Comparison of ENCODE assay signal across 15 mouse cellular contexts in genomic region chr8:105890870-105891269, GRCm38 (mm10). TPM values are rescaled to one million over a fixed set of nuclear protein-coding genes. Genes with fewer than 3 reads are reported as not detected.
DNase-seq lines count a peak whose midpoint lies in the region; TF ChIP-seq lines count a peak whose summit lies in the region.
"Had no signal": no experiment of that assay in that cellular context is flagged by ENCODE, and none has a peak within 500 bp of the region (broad histone marks: within the 10 kb centered on the region; RNA-seq: fewer than 3 reads in every experiment).

No protein-coding gene starts in this region.

- TF ChIP-seq CTCF in gastrocnemius, adult 2 months (IDR thresholded peaks at IDR 0.05) = no peak

- H3K9me3 ChIP-seq in heart, embryonic 10.5 days = no peaks in the 10 kb centered on the region
- H3K9me3 ChIP-seq: forebrain, embryonic 12.5 days; heart, embryonic 15.5 days; lung, embryonic 15.5 days had no signal

- H3K27ac ChIP-seq in heart, embryonic 10.5 days = no peak overlapping the region
- H3K27ac ChIP-seq in gastrocnemius, adult 2 months = peak overlapping the region; percentile 73
- H3K27ac ChIP-seq: forebrain, embryonic 12.5 days; heart, embryonic 15.5 days; hindbrain, postnatal 0 days; lung, embryonic 15.5 days had no signal

- peaks cover 78% of the 10 kb centered on the region for H3K36me3 ChIP-seq in heart, embryonic 10.5 days

- peaks cover 11% of the 10 kb centered on the region; the same call in 1 of the 2 replicates for H3K4me1 ChIP-seq in heart, embryonic 10.5 days

- WGBS in heart, embryonic 10.5 days = 93% methylated on average over 6 of the region's 6 CpGs

- peak; percentile 46 for DNase-seq in heart, adult 8-10 months (ENCODE audit: low spot score)
- DNase-seq in heart, embryonic 10.5 days (ENCODE audit: low spot score) = no peak
- peak; percentile 72 for DNase-seq in gastrocnemius, adult 2 months
- DNase-seq in heart, postnatal 10 days = peak; percentile 27 to 43
- peak; percentile 42 to 51 for DNase-seq in layer of hippocampus, postnatal 25 days (ENCODE audit: extremely low spot score in 1 of 2, low spot score in 1 of 2)
- DNase-seq in ovary, postnatal 10 days (ENCODE audit: low spot score) = no peak
- DNase-seq in spleen, adult 12 weeks (ENCODE audit: low spot score) = no peak
- DNase-seq: adrenal gland, adult 2 months; cerebellum, postnatal 36 days; kidney, postnatal 10 days had no signal

- no peaks in the 10 kb centered on the region for H3K27me3 ChIP-seq in heart, embryonic 10.5 days (ENCODE audit: insufficient read depth, poor library complexity, severe bottlenecking)
- H3K27me3 ChIP-seq: forebrain, embryonic 12.5 days; heart, embryonic 15.5 days; lung, embryonic 15.5 days had no signal

- intact Hi-C loops in gastrocnemius, adult 2 months (cut with DNase I) = loop anchor here (5.0 kb wide), 1 partner anchor 41 kb away; the partner anchor contains the start of gene Ctrl
- intact Hi-C loops in heart, postnatal 10 days (cut with DNase I) = no loop called here

- no peak overlapping the region for H3K4me3 ChIP-seq in heart, embryonic 10.5 days
- no peak overlapping the region for H3K4me3 ChIP-seq in gastrocnemius, adult 2 months
- H3K4me3 ChIP-seq: forebrain, embryonic 12.5 days; heart, embryonic 15.5 days; lung, embryonic 15.5 days; myocyte had no signal

RNA-seq across cellular contexts. Expression of gene Nrn1l, which starts 2.5 kb away (rescaled TPM):
- 1 to 10 TPM in 1 of 4 experiments, under 1 TPM in 3; 0.49 to 1.1 (median 0.85) TPM for total RNA-seq in heart, adult 8-10 months (2022)
- polyA plus RNA-seq in heart, embryonic 10.5 days (2016; fragmentation: Nextera tagmentation; extraction: Ambion mirVana) = 0.43 and 0.46 TPM in 2 replicates
- under 1 TPM in 1 of 2 experiments, not detected in 1; 0.95 TPM for total RNA-seq in gastrocnemius, adult 2 months (2021)
- total RNA-seq in heart, postnatal 10 days (2021) = not detected
- total RNA-seq in layer of hippocampus, postnatal 25 days (2021) = 1 to 10 TPM in 1 of 2 experiments, under 1 TPM in 1; 0.99 to 1.1 TPM
- polyA plus RNA-seq: forebrain, embryonic 12.5 days had no signal

RNA-seq across cellular contexts. Expression of gene Pskh1, which starts 9.4 kb away (rescaled TPM):
- total RNA-seq in heart, adult 8-10 months (2022) = 10 to 100 TPM; 15.6 to 19.2 (median 18.1) TPM
- 30.3 and 30.4 TPM in 2 replicates for polyA plus RNA-seq in heart, embryonic 10.5 days (2016; fragmentation: Nextera tagmentation; extraction: Ambion mirVana)
- total RNA-seq in gastrocnemius, adult 2 months (2021) = 10 to 100 TPM; 11.3 to 12.8 TPM
- 10 to 100 TPM; 20.9 to 22.5 TPM for total RNA-seq in heart, postnatal 10 days (2021)
- total RNA-seq in layer of hippocampus, postnatal 25 days (2021) = 1 to 10 TPM; 7.7 to 8.9 TPM

RNA-seq across cellular contexts. Expression of gene Edc4, which starts 10.2 kb away (rescaled TPM):
- 10 to 100 TPM; 23.6 to 25.6 (median 24.2) TPM for total RNA-seq in heart, adult 8-10 months (2022)
- polyA plus RNA-seq in heart, embryonic 10.5 days (2016; fragmentation: Nextera tagmentation; extraction: Ambion mirVana) = 50.2 and 52.6 TPM in 2 replicates
- 10 to 100 TPM; 19.7 TPM for total RNA-seq in gastrocnemius, adult 2 months (2021)
- 10 to 100 TPM; 30.9 to 32.5 TPM for total RNA-seq in heart, postnatal 10 days (2021)
- total RNA-seq in layer of hippocampus, postnatal 25 days (2021) = 10 to 100 TPM; 59.9 to 72.4 TPM

RNA-seq across cellular contexts. Expression of gene Nutf2, which starts 30.5 kb away (rescaled TPM):
- 10 to 100 TPM; 16.4 to 44.3 (median 30.6) TPM for total RNA-seq in heart, adult 8-10 months (2022)
- polyA plus RNA-seq in heart, embryonic 10.5 days (2016; fragmentation: Nextera tagmentation; extraction: Ambion mirVana) = 274 and 314 TPM in 2 replicates
- total RNA-seq in gastrocnemius, adult 2 months (2021) = 10 to 100 TPM; 39.2 to 43.4 TPM
- total RNA-seq in heart, postnatal 10 days (2021) = 10 to 100 TPM; 41.9 to 46.2 TPM
- total RNA-seq in layer of hippocampus, postnatal 25 days (2021) = 10 to 100 TPM; 27.6 to 34.9 TPM

RNA-seq across cellular contexts. Expression of gene Thap11, which starts 35.9 kb away (rescaled TPM):
- total RNA-seq in heart, adult 8-10 months (2022) = 10 to 100 TPM; 26.4 to 30.7 (median 28.0) TPM
- polyA plus RNA-seq in heart, embryonic 10.5 days (2016; fragmentation: Nextera tagmentation; extraction: Ambion mirVana) = 61.6 and 74.0 TPM in 2 replicates
- total RNA-seq in gastrocnemius, adult 2 months (2021) = 10 to 100 TPM; 21.9 to 25.0 TPM
- total RNA-seq in heart, postnatal 10 days (2021) = 10 to 100 TPM; 27.5 to 31.9 TPM
- total RNA-seq in layer of hippocampus, postnatal 25 days (2021) = 10 to 100 TPM; 38.2 to 44.4 TPM

Comparison
In these comparisons a context has a peak if more than half of its experiments do, and no peak if none do; other contexts are left out.
1. DNase-seq: peak in heart, adult 8-10 months (single experiment), gastrocnemius, adult 2 months (single experiment), heart, postnatal 10 days (2 of 2) and layer of hippocampus, postnatal 25 days (2 of 2); none in heart, embryonic 10.5 days (single experiment), ovary, postnatal 10 days (single experiment) and spleen, adult 12 weeks (single experiment).